Mouse (Mus musculus) bone marrow macrophage, adult 2 months (primary cell): ENCODE data around the gene Akap13.

Source experiments
- CTCF ChIP-seq: IDR thresholded peaks from 2 replicates; pipeline ENCODE4 v1.5.1; 2012; ENCODE audit warnings: low read depth, mild to moderate bottlenecking, low read length, moderate library complexity
- POLR2A ChIP-seq: IDR thresholded peaks from 2 replicates; pipeline ENCODE4 v1.6.1; 2012; ENCODE audit warnings: mild to moderate bottlenecking, low read depth, low read length, borderline replicate concordance

GRCm38 (mm10) chr7:75781298-75781947, 326.1 kb downstream of the Akap13 start:
- no peak for TF ChIP-seq CTCF
- TF ChIP-seq POLR2A, result no peak
